Mouse (Mus musculus) erythroblast, adult 5-6 weeks (primary cell): ENCODE results near the gene Rrp7a. TPM values are rescaled to one million over a fixed set of nuclear protein-coding genes. Genes with fewer than 3 reads are reported as not detected.
A peak's percentile ranks its signal among the peaks of the same experiment; 100 is the strongest.

ENCODE experiments used
- ATAC-seq: replicated peaks from 2 replicates; pipeline ENCODE4 v1.8.0; 2016; ENCODE audit warnings: moderate number of reproducible peaks, mild to moderate bottlenecking, moderate TSS enrichment, inconsistent platforms; ENCODE audit not compliant: poor library complexity, low FRiP score, severe bottlenecking
- total RNA-seq, 2 experiments: library from RNA; stranded (forward) in 1 of 2; stranded (reverse) in 1 of 2; fragments of 150-400 nt in 1 of 2; fragments of 200-764, 138-1000 nt in 1 of 2; gene quantifications; 2 replicates each; pipeline versions ENCODE4 v1.2.3 to v1.2.4; 2015 to 2017; ENCODE audit warnings: low replicate concordance in 2 of 2

Rrp7a gene
- total RNA-seq, 2 experiments from 2014 or later = 3.3 to 30.8 TPM

GRCm38 (mm10) chr15:83121709-83122565, 664 bp downstream of the Rrp7a start:
- peak; percentile 68 for ATAC-seq

DNA sequence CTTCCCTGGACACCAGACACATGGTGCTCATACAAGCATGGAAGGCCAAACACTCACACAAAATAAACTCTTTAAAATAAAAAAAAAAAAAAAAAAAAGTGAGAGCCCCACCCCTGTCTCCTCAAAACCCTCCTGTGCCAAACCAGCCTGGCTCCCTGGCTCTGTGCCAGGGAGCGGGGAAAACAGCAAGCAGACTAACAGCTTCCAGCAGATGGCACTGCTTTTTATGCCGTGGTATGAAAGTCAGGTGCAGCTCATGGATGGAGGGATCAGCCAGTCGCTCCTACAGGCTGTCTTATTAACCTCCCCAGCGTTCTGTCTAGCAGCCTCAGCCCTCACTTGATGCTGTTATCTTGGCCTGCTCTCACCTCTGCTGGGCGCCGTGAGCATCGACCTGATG, 4.2 kb downstream of the Rrp7a start:
- no peak for ATAC-seq

DNA sequence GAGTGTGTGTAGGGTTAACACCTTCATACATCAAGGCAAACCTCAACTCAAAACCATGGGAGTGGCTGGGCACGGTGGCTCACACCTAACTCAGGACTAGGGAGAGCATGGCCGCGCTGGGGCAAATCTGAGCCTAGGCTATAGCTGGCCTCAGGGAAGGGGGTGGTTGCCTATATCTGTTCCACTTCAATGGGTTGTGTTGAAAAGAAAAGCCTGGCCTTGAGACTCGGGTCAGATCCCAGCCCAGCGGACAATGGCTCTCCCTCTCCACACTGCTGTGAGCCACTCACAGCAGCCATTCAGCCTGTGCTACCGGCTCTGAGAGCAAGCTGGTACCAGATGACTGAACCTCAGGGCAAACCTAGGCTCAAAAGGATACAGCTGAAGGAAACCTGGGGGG, 7.5 kb downstream of the Rrp7a start:
- no peak for ATAC-seq

DNA sequence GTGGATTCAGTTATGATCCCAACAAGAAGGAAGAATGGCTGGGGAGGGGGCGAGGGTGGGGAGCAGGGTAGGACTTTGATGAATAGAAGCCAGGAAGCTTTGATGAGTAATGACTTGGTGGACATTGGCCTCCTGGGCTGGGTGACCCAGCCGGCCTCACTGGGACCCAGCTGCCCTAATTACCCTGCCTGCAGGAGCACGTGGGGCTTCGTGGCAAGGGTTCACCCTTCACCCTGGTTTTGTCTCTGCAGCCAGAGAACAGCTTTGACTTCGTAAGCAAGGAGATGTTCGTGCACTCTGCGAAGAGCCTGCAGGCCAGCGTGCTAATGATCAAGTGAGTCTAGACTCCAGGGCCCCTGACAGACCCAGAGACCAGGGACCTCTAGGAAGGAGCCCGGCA, 8.5 kb downstream of the Rrp7a start:
- ATAC-seq = no peak

DNA sequence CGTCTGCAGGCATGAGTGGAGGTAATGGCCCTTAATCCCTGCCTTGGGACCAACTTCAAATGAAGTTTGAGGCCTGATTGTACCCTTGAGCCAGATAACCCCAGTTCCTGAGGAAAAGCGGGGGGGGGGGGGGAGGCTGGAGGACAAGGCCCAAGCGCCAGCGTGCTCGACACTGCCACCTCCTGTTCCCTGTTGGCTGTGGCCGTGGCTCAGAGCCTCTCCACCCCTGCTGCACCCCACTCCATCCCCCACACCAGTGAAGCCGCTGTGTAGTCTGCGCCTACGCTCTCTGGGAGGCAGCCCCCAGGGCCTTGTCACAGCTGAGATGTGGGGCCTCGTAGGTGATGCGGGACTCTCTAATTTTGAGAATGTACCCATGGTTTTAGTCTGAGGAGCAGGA, 9.7 kb downstream of the Rrp7a start:
- ATAC-seq = no peak

GRCm38 (mm10) chr15:83111874-83112273, 10.7 kb downstream of the Rrp7a start:
- no peak for ATAC-seq

DNA sequence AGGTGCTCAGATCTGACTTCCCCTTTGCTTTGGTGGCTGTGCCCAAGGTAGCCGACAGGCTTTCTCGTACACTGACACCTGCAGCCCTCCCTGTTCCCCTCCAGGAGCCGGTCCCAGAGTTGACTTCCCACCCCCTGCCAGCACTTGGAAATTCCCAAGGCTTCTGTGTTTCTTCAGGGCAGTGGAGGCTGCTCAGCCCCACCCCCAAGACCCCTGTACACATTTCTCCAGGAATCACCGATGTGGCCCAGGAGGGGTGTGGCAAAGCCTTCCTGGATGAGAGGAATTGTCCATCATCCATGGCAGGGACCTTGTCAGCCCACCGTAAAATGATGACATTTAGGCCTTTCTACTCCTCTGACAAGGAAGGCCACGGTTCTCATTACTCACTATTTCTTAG, 11.3 kb downstream of the Rrp7a start:
- no peak for ATAC-seq

DNA sequence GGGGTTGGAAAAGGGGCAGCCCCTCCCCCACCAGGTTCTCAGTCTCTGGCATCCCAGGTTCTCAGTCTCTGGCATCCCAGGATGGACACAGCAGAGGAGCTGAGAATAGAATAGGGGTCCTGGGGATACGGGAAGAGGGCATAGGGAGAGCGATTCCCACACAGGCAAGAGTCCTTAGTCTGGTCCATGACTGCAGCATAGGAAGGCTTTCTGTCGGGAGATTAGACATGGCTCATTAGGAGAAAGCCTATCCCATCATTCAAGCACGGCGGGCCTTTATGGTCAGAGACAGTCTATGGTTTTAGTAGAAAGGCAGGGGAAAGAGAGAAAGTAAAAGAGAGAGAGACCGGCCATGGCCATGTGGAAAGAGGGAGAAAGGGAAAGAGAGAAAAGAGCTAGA, 14.8 kb downstream of the Rrp7a start:
- ATAC-seq = no peak

- no peak for ATAC-seq
These were observed 16.2 kb downstream of the Rrp7a start for GRCm38 (mm10) chr15:83106426-83106825.

DNA sequence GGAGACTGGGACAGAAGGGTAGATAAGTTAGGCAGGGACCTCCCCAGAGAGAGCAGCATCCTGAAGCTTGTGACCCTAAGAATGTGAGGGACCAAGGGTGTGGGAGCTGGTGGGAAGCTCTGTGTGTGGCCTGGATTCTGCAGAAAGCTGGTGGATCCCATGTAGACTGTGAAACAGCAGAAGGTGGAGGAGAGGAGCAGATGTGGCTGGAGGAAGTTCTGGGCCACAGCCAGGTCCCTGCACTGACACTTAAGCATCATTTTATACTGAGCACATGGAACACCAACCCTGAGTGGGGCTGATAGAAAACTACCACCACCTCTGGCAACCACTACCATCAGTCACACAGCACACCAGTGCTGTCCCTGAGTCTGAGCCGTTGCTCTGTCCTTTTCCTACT, 19.5 kb downstream of the Rrp7a start:
- ATAC-seq = no peak

- peak; percentile 59; the same call in 1 of the 2 replicates for ATAC-seq
These were observed 22.3 kb downstream of the Rrp7a start for GRCm38 (mm10) chr15:83100332-83100662.

DNA sequence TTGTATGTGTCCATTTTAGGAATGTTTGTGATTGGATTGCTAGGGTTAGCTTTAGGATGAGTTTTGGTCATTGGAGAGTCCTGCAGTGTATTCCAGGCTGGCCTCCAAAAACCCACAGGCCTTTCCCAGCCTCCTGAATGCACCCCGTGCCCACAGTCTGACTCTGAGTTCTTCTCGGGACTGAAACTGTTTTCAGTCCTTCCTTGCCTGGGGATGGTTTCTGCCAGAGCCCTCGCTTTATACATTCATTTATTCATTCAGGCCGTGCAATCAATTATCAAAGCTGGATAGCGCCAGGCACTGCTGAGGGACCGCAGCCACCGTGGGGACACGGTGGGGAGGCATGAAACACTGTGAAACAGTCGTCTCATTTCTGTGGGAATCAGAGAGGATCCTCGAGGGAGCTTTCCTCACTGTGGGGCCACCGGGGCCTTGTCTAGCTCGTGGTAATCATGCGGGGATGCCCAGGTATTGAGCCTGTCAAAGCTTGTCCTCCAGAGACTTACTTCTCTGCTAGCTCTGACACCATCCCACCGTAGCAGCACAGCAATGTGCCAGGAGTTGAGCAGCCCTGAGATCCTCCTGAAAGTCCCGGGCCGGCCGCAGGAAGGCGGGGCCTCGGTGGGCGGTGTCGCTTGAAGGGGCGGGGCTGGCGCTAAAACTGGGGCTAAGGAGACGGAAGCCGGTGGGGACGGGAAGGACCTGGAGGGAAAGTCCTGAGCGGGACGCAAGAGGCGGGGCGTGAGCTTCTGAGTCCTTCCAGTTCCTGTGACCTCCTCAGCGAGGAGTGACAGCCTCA, 22.9 kb downstream of the Rrp7a start:
- peak; percentile 96 for ATAC-seq

- ATAC-seq = no peak
These were observed 26.7 kb downstream of the Rrp7a start for GRCm38 (mm10) chr15:83095950-83096349.

- no peak for ATAC-seq
These were observed 28.9 kb downstream of the Rrp7a start for GRCm38 (mm10) chr15:83093687-83094086.

GRCm38 (mm10) chr15:83090874-83091273, 31.7 kb downstream of the Rrp7a start:
- ATAC-seq = no peak

DNA sequence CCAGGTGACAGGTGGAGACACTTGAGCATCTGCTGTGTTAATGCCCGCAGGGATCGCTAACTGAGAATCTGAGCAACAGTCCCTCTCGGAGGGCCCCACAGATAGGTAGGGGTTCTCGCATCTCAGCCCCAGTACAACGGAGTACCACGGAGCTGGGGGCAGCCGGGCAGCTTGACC, 33.3 kb downstream of the Rrp7a start, which contains the start of gene Serhl:
Gene Serhl, plus strand, starts transcription at position 78 of the 177 bp plus-strand sequence.
- ATAC-seq = no peak

DNA sequence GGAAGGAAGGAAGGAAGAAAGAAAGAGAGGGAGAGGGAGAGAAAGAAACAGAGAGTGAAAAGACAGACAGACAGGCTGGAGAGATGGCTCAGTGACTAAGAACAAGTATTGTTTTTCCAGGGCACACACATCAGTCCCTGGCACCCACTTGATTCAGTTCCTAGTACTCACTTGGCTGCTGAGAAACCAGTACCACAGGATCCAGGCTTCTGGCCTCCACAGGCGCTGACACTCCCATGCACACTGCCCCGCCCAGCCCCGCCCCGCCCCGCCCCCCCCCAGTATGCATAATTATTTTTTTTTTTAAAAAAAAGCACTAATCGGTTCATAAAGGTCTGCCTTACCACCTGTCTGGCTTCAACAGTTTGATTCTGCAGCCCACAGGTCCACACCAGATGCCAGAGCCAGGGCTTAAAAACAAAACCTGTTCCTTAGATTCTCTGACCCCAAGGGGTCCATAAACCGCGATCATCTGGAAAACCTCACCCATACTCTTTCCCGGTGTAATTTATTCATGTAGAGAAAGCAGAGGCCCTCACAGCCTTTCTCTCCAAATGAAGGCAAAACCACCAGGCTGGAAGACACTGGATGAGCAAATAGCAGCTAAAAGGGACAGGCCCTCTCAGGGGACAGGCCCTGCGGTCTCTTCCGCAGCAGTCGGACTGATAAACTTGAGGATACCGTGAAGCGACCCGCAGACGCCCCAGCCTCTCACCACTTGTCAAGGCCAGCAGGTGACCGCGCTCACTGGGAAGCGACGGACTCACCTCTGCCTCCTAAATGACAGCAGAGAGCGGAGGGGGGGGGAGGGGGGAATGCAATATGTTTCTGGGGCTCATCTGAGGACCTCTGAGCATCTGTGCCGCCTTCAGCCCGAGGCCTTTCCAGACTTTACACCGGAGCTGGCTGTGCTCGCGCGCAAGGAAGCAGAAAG, 33.8 kb downstream of the Rrp7a start:
- ATAC-seq = no peak

DNA sequence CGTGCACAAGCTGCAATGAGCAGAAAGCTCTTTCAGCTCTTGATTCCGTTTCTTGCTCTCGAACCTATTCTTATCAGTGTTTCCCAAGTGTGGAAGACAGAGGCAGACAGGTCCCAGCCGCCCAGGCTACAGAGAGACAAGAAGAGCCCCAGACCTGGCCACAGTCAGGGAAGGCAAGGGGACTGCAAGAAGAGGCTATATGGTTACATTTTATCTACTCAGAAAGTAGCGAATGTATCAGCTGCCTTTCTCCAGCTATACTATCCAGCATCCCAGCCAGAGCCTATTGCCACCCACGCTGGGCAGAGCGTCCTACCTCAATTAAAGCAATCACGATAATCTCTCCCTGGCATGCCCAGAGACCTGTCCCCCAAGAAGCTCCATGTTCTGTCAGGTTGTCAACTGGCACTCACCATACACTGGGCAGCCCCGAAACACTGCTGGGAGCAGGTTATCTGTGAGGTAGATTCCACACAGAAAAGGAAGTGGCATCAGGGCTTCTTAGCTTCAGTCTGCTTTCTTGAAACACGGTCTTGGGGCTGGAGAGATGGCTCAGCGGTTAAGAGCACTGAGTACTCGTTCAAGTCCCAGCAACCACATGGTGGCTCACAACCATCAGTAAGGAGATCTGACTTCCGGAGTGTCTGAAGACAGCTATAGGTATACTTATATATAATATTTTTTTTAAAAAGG, 35.8 kb downstream of the Rrp7a start:
- ATAC-seq = no peak

DNA sequence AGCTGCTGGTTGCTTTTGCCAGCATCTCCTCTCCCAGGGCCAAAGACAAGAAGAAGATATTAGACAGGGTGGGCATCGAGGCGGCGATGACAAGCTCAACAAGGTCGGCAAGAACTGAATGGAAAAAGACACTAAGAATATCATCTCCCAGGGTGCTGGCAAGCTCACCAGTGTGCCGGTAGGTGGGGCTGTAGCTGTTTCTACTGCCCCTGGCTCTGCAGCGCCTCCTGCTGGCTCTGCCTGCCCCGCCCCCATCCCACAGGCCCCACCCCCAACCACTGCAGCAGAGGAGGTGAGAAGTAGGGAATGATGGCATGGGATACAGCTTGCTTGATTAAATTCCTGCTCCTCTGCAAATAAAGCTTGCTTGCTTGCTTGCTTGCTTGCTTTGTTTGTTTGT, 36.7 kb downstream of the Rrp7a start:
- ATAC-seq = peak; percentile 78
